Mouse (Mus musculus) hindbrain, embryonic 14.5 days (tissue): Measurements from ENCODE around the gene Ttyh3. TPM values are rescaled to one million over a fixed set of nuclear protein-coding genes. Genes with fewer than 3 reads are reported as not detected.

ENCODE experiments used
- ATAC-seq: fragments of 200-750 bp; cut with Nextera tagmentation; 2 replicates; pipeline ENCODE4 v1.8.0; 2017; ENCODE audit warnings: moderate number of reproducible peaks, mild to moderate bottlenecking, moderate TSS enrichment, moderate library complexity; ENCODE audit not compliant: low FRiP score
- DNase-seq: peaks from one replicate; pipeline ENCODE4 v3.0.0-alpha.2; 2015; ENCODE audit warnings: low spot score
- H3K27ac ChIP-seq: fragments of 300-500 bp; sonication (generic); 2 replicates; pipeline ENCODE4 v1.5.1; 2014; ENCODE audit warnings: mild to moderate bottlenecking, moderate library complexity
- H3K27me3 ChIP-seq: fragments of 300-500 bp; sonication (generic); 2 replicates; pipeline ENCODE4 v1.6.1; 2014; ENCODE audit warnings: mild to moderate bottlenecking, low read length, mixed read lengths; ENCODE audit not compliant: control insufficient read depth, insufficient read depth
- H3K36me3 ChIP-seq: fragments of 300-500 bp; sonication (generic); replicated peaks from 2 replicates; pipeline ENCODE4 v1.6.1; 2014; ENCODE audit not compliant: control insufficient read depth, insufficient read depth
- H3K4me1 ChIP-seq: fragments of 300-500 bp; sonication (generic); replicated peaks from 2 replicates; pipeline ENCODE4 v1.6.1; 2014; ENCODE audit warnings: antibody characterized with exemption, low read length, mixed read lengths; ENCODE audit not compliant: control insufficient read depth, insufficient read depth
- H3K4me2 ChIP-seq: fragments of 300-500 bp; sonication (generic); replicated peaks from 2 replicates; pipeline ENCODE4 v1.6.1; 2014; ENCODE audit warnings: mild to moderate bottlenecking, moderate library complexity
- H3K4me3 ChIP-seq: fragments of 300-500 bp; sonication (generic); replicated peaks from 2 replicates; pipeline ENCODE4 v1.5.1; 2014; ENCODE audit warnings: mild to moderate bottlenecking, low read length
- H3K9ac ChIP-seq: fragments of 300-500 bp; sonication (generic); 2 replicates; pipeline ENCODE4 v1.6.1; 2014
- H3K9me3 ChIP-seq: fragments of 300-500 bp; sonication (generic); 2 replicates; pipeline ENCODE4 v1.6.1; 2016; ENCODE audit warnings: low read length; ENCODE audit not compliant: control insufficient read depth
- WGBS: fragments of 180-500 bp; shearing (Covaris S2); extraction: QIAGEN DNeasy Blood & Tissue Kit; methylation state at CpG from one replicate; pipeline ENCODE4 v1.1.7; 2014; 5-methylcytosine and 5-hydroxymethylcytosine counted together
- polyA plus RNA-seq: library from polyadenylated mRNA; unstranded; fragments of >200 nt; fragmentation: Nextera tagmentation; extraction: Ambion mirVana; gene quantifications from 2 replicates; pipeline ENCODE4 v1.2.1, GENCODE M21; 2014

Ttyh3 gene
- polyA plus RNA-seq, 1 experiment from 2014 or later, result 95.0 TPM

DNA sequence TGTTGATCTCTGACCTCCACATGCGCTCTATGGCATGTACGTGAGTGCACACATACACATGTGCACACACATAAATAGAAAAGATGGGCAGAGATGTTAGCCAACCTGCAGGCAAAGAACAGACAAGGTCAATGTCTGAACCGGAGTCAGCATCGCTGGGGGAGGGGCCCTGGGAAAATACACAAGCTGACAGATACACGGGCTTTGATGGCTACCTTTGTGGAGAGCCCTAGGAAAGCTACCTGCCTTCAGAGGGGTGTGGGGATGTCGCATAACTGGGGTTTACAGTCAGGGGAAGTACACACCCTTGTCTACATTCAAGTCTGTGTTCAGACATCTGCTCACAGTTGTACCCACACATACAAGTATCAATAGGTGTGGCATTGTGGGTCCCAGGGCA, 10.3 kb downstream of the Ttyh3 start:
- WGBS, result 91% methylated on average over 6 of the region's 6 CpGs
- ATAC-seq (no peak), DNase-seq (no peak)
- peaks cover 50% of the 10 kb centered on the region for H3K36me3 ChIP-seq
- peaks cover 42% of the 10 kb centered on the region for H3K4me1 ChIP-seq
- H3K4me3 ChIP-seq, result no peak overlapping the region
- H3K9me3 ChIP-seq, result no peaks in the 10 kb centered on the region
- no peak overlapping the region for H3K9ac ChIP-seq
- H3K4me2 ChIP-seq, result no peak overlapping the region
- no peaks in the 10 kb centered on the region for H3K27me3 ChIP-seq
- H3K27ac ChIP-seq, result no peak overlapping the region

DNA sequence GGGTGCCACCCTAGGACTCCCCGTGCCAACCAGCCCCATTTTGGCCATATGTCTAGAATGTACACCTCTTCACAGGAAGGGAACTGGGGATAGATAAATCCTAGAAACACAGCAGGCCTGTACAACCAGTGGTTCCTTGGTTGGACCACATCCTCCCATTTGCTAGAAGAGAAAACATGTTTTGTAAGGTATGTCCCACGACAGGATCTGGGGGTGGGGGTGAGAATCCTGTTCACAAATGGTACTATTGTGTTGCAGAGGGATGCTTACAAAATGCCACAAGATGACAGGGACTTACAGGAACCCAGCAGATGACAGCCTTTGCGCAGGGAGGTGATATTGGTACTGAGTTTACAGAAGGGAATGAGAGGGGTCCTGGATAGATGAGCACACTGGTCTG, 10.8 kb downstream of the Ttyh3 start:
- ATAC-seq, result no peak
- WGBS, result 91% methylated on average over 3 of the region's 3 CpGs
- Histone ChIP-seq H3K9me3 (no peaks in the 10 kb centered on the region), H3K27ac (no peak overlapping the region), H3K4me2 (no peak overlapping the region), H3K27me3 (no peaks in the 10 kb centered on the region), H3K9ac (no peak overlapping the region), H3K4me3 (no peak overlapping the region), H3K4me1 (peaks cover 37% of the 10 kb centered on the region), H3K36me3 (peaks cover 54% of the 10 kb centered on the region)
- DNase-seq, result no peak

DNA sequence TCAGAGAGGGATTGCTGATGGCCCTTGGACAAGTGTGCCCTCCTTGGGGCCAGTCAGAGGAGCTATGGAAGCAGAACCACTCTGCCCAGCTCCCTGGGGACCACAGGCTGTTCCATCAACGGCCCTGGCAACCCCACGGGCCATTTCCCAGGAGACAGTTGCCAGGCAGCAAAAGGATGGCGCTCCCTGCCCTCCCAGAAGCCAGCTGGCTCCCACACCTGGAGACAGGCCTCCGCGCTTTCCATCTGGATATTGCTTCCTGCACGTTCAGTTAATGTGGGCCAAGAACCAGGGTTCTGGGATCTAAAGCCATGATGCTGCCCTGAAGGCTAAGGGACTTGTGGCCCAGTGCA, 11.8 kb downstream of the Ttyh3 start:
- Histone ChIP-seq H3K4me1 (peaks cover 28% of the 10 kb centered on the region), H3K27me3 (no peaks in the 10 kb centered on the region), H3K4me3 (no peak overlapping the region), H3K9me3 (no peaks in the 10 kb centered on the region), H3K9ac (no peak overlapping the region), H3K36me3 (peaks cover 64% of the 10 kb centered on the region), H3K27ac (peak overlapping the region; percentile 20; the same call in 1 of the 2 replicates), H3K4me2 (no peak overlapping the region)
- 0 out of 2 replicates have a peak, but pooled peaks have one; percentile 6 for ATAC-seq
- WGBS, result 51% methylated on average over 6 of the region's 6 CpGs
- DNase-seq, result peak; percentile 51

DNA sequence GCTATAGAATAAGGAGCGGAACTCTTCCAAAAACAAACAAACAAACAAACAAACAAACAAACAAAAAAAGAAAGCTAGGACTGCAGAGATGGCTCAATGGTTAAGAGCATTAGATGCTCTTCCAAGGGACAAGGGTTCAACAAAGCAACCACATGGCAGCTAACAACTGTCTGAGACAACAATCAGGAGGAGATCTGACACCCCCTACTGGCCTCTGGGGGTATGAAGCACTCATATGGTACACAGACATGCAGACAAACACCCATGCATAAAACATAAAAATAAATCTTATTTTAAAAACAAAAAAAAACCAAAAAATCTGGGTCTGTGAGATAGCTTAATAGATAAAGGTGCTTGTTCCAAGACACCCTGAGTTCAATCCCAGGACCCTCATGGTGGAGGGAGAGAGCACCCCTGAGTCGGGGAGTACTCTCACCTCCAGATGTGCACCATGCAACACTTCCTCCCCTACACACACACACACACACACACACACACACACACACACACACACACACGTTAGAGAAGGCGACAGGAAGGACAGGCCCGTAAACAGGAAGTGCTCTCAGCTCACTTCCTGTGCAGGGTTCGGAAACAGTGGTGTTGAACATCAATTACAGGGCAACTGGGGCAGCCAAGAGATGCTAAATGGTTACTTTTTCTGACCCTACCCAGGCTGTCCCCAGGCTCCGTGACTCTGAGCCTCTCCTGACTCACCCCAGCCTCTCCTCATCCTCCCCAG, 12.3 kb downstream of the Ttyh3 start:
- Histone ChIP-seq H3K36me3 (peaks cover 69% of the 10 kb centered on the region), H3K9me3 (no peaks in the 10 kb centered on the region), H3K27ac (peak overlapping the region; percentile 20; the same call in 1 of the 2 replicates), H3K9ac (no peak overlapping the region), H3K4me3 (no peak overlapping the region), H3K27me3 (no peaks in the 10 kb centered on the region), H3K4me2 (no peak overlapping the region), H3K4me1 (peaks cover 23% of the 10 kb centered on the region)
- 85% methylated on average over 7 of the region's 7 CpGs for WGBS
- DNase-seq (no peak), ATAC-seq (no peak)

DNA sequence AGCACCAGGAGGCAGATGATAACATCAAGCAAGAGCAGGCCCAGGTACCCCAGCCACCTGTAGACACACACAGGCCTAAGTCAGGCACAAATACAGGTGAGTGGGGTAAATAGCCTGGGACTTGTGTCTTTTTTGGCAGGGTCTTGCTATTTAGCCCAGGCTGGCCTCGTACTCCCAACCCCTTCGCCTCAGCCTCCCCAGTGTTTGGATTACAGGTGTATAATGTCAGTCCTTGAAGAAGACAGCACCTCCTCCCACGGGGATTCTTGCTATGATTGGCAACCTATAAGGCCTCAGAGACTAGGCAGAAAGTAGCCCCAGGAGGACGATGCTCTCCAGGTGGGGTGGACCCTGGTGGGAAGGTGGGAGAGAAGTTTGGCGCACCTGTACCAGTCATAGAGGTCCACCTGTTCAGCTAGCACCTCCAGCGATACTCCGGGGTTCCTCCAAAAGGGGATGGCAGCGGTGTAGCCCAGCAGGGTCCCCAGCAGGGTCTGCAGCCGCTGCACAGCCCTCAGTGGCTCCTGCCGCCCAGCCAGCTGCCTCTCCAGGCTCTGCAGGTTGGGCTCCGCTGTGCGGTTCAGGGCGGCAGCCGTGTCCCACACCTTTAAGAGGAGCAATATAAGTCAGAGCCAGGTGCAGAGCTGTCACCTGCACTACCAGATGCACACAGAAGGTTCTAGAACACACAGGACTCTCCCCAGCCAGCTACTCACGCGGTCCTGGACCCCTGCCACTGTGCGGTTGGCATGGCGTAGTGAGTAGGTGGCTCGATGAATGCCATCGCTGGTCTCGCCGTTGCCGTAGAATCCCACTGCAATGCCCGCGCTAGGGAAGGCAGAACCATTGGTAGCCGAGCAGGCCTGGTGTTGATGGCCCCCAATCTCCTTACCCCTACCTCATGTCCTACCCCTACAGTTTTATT, 13.8 kb downstream of the Ttyh3 start:
- no peak for DNase-seq
- H3K4me3 ChIP-seq, result no peak overlapping the region
- 82% methylated on average over 26 of the region's 26 CpGs for WGBS

DNA sequence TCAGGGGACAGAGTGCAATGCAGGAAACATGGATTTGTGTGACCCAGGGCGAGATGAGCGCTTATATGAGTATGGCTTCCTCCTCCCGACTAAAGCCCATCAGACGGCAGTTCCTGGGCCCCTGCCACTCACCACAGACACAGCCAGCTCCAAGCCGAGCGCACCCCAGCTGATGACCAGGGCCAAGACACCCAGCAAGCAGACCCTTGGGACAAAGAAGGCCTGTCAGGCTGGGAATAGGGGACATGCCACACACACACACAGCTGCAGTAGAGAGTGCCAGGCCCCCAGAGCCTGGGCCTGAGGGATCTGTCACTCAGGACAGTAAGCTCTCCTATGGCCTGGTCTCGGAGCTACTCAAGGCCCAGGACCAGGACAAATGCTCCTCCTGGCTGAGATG, 15.4 kb downstream of the Ttyh3 start:
- DNase-seq, result no peak
- Histone ChIP-seq H3K9ac (no peak overlapping the region), H3K36me3 (peaks cover 96% of the 10 kb centered on the region), H3K4me1 (peaks cover 8% of the 10 kb centered on the region), H3K27me3 (no peaks in the 10 kb centered on the region), H3K9me3 (no peaks in the 10 kb centered on the region), H3K4me3 (no peak overlapping the region), H3K27ac (no peak overlapping the region), H3K4me2 (no peak overlapping the region)
- ATAC-seq, result no peak
- WGBS, result 92% methylated on average over 7 of the region's 7 CpGs

More for the DNA sequence above, 13.8 kb downstream of the Ttyh3 start:
- no peak for ATAC-seq
- H3K9ac ChIP-seq, result no peak overlapping the region
- H3K9me3 ChIP-seq, result no peaks in the 10 kb centered on the region
- H3K4me1 ChIP-seq, result peaks cover 10% of the 10 kb centered on the region
- H3K4me2 ChIP-seq, result no peak overlapping the region
- H3K36me3 ChIP-seq, result peaks cover 84% of the 10 kb centered on the region
- H3K27ac ChIP-seq, result no peak overlapping the region
- H3K27me3 ChIP-seq, result no peaks in the 10 kb centered on the region

DNA sequence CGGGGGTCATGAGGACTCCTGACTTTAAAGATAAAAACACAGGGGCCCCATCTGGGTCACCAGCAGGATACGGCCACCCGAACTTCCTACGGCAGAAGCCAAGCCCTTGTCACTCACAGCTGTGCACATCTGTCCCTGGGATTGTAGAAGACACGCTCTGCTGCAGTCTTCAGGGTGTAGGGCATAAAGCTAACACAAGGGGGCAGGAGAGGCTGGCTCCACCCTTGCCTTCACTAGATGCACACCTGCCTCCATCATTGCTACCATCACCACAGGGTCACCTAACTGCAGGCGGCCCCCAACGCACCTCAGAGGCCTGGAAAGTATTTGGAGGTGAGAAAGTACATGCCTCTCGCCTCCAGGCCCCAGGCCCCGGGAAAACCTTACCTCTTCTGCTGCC, 19.8 kb downstream of the Ttyh3 start:
- no peak overlapping the region for H3K27ac ChIP-seq
- ATAC-seq (no peak), DNase-seq (no peak)
- H3K9ac ChIP-seq, result no peak overlapping the region
- no peaks in the 10 kb centered on the region for H3K4me1 ChIP-seq
- WGBS, result 98% methylated on average over 9 of the region's 9 CpGs
- H3K36me3 ChIP-seq, result peaks cover 96% of the 10 kb centered on the region
- H3K4me3 ChIP-seq, result no peak overlapping the region
- H3K4me2 ChIP-seq, result no peak overlapping the region
- no peaks in the 10 kb centered on the region for H3K27me3 ChIP-seq
- no peaks in the 10 kb centered on the region for H3K9me3 ChIP-seq

DNA sequence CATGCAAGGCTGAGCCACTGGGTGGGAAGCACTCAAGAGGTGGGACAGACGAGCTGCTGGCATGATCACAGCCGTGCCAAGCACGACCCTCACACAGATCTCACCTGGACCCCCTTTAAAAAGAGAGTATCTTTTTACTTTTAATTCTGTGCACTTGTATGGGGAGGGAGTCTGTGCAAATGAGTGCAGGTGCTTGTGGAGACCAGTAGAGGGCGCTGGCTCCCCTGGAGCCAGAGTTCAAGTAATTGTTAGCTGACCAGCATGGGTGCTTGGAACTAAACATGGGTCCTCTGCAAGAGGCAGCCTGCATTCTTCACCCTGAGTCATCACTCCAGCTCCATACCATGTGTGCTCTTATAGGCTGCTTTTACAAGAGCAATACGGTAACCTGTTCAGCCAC, 21.3 kb downstream of the Ttyh3 start:
- H3K4me3 ChIP-seq, result no peak overlapping the region
- no peak overlapping the region for H3K27ac ChIP-seq
- ATAC-seq (no peak), DNase-seq (no peak)
- no peak overlapping the region for H3K9ac ChIP-seq
- H3K4me2 ChIP-seq, result no peak overlapping the region
- whole genome bisulfite sequencing, result 94% methylated on average over 5 of the region's 5 CpGs
- no peaks in the 10 kb centered on the region for H3K9me3 ChIP-seq
- peaks cover 96% of the 10 kb centered on the region for H3K36me3 ChIP-seq
- no peaks in the 10 kb centered on the region for H3K4me1 ChIP-seq
- no peaks in the 10 kb centered on the region for H3K27me3 ChIP-seq

DNA sequence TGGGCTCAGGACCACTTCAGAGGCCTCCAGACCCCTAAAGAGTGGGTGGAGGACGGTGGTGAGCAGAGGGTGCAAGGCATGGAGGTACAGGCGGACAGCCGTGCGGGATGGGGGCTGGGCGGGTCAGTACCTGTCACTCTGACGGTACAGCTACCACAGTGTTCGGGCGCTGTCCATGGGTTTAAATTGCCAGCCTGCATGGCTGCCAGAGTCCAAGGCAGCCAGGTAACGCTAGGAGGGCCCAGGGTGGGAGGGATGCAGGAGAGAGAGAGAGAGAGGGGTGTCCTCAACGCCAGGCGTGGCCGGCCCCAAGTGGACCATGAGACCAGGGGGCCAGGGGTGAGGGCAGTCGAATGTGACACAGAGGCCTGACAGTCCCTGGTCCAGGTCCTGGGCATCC, 23.9 kb downstream of the Ttyh3 start:
- DNase-seq (no peak), ATAC-seq (no peak)
- 91% methylated on average over 12 of the region's 13 CpGs for WGBS
- Histone ChIP-seq H3K4me1 (no peaks in the 10 kb centered on the region), H3K27ac (no peak overlapping the region), H3K9me3 (no peaks in the 10 kb centered on the region), H3K27me3 (no peaks in the 10 kb centered on the region), H3K4me2 (no peak overlapping the region), H3K4me3 (no peak overlapping the region), H3K9ac (no peak overlapping the region), H3K36me3 (peaks cover 87% of the 10 kb centered on the region)
